Mouse (Mus musculus) c-Kit-negative CD71-positive TER-119-positive erythroid progenitor cells, embryonic 14.5 days (primary cell): ENCODE results near the gene Sec24a.

Experiments used
- DNase-seq: peaks from one replicate; pipeline ENCODE4 v3.0.0-alpha.2; 2013; ENCODE audit warnings: low read depth, low spot score

The Sec24a gene

GRCm38 (mm10) chr11:51649889-51650199, 113.6 kb downstream of the Sec24a start:
- DNase-seq = no peak

- no peak for DNase-seq
These were observed 114.1 kb downstream of the Sec24a start for GRCm38 (mm10) chr11:51649111-51649888.

DNA sequence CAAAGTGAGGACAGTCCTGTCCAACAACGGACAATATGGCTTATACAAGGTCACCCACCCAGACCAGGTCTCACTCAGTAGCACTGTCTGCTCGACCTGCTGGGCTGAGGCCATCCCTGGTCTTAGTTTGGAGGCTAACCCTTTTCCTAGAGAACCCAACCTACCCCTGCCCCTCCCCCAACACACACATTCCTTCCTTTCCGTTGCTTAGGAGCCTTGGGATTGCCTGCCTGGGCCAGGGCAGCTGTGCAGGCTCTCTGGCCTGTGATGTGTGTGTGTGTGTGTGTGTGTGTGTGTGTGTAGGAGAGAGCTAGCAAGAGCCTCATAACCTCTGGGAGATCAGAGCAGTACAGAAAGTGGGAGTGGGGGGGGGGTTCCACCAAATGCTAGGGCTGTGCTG, 114.9 kb downstream of the Sec24a start:
- no peak for DNase-seq

DNA sequence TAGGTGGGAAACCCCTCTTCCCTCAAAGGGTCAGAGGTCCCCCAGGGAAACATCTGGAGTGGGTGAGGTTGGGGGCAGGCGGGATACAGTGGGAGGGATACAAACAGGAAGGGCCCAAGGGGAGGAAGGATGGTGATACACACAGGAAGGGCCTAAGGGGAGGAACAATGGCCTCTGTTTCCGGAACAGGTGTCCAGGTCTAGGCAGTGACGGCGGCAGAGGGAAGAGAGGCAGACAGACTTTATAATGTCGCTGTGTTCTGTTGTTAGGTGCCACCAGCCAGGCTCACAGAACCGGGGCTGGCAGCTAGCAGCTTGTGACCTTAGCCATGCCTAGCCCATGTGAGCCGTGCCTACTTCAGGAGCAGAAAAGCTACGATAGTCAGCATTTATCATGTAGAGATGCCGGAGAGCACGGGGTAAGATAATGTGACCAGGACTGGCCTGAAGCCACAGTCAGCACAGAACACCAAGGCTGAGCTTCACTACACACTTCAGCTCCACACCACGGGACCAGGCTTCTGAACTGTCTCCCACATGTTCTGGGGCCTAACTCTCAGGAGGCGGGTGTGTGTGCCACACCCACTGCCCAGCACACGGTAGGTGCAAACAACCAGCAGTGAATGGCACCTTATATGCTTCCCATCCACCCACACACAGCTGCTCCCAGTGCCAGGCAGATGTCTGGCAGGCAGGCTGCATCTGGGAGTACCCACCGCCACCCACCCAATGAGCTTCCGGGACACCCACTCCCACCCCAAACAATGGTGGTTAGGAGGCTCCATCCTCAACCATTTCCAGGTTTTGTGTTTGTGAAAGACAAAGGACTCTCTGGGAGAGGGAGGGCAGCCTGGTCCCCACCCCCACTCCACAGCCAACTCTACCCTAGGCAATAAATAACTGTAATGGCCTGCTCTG, 116.4 kb downstream of the Sec24a start:
- no peak for DNase-seq

DNA sequence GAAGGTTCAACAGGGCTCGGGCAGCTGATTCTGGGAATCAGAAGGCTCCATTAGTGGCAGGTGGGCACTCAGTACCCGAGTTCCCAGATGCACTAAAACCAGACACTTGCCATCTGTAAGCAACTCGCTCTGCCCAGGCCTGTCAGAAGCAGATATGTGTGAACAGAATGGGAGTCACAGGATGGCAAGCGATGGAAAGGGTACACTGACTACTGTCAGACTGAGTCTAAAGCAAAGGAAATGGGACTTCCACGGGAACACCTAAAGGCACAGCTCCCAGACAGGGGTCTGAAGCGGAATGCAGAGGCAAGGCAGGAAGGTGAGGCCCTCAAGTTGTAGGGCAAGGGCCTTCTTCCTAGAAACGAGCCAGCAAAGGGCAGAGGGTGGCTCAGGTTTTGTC, 117.2 kb downstream of the Sec24a start:
- no peak for DNase-seq

- no peak for DNase-seq
These were observed 118.1 kb downstream of the Sec24a start for GRCm38 (mm10) chr11:51645293-51645692.

DNA sequence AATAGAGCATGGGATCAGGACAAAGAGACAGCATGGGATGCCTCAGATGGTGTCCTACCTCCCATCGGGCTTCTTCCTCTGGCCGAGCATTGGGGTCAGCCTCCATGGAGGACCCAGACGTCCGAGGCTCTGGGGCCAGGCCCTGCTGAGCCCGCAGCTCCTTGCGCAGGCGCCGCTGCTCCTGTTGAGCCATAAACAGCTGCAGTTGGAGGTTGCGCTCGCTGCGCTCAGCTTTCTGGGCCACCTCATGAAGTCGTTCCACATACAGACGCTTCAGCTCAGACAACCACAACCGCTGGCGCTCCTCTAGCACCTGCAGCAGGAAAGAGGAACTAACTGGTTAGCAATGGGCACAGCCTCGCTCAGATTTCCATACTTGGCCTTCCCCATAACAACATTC, 119.2 kb downstream of the Sec24a start:
- no peak for DNase-seq

GRCm38 (mm10) chr11:51643761-51644160, 119.7 kb downstream of the Sec24a start:
- no peak for DNase-seq

GRCm38 (mm10) chr11:51643202-51643601, 120.2 kb downstream of the Sec24a start:
- DNase-seq = no peak
